Mouse (Mus musculus) retina, embryonic 14.5 days (tissue): ENCODE data around the gene Elf1.

Experiments used
- DNase-seq: peaks from one replicate; pipeline ENCODE4 v3.0.0-alpha.2; 2015; ENCODE audit warnings: low spot score

The Elf1 gene

GRCm38 (mm10) chr14:79573482-79574191 lies 92.6 kb downstream of the Elf1 start:
- DNase-seq = no peak

- no peak for DNase-seq
These were observed 93.4 kb downstream of the Elf1 start for GRCm38 (mm10) chr14:79574361-79574760.

GRCm38 (mm10) chr14:79583526-79584245 lies 102.7 kb downstream of the Elf1 start:
- DNase-seq = no peak

- DNase-seq = peak; percentile 2
These were observed 105.6 kb downstream of the Elf1 start for GRCm38 (mm10) chr14:79586499-79587138.

DNA sequence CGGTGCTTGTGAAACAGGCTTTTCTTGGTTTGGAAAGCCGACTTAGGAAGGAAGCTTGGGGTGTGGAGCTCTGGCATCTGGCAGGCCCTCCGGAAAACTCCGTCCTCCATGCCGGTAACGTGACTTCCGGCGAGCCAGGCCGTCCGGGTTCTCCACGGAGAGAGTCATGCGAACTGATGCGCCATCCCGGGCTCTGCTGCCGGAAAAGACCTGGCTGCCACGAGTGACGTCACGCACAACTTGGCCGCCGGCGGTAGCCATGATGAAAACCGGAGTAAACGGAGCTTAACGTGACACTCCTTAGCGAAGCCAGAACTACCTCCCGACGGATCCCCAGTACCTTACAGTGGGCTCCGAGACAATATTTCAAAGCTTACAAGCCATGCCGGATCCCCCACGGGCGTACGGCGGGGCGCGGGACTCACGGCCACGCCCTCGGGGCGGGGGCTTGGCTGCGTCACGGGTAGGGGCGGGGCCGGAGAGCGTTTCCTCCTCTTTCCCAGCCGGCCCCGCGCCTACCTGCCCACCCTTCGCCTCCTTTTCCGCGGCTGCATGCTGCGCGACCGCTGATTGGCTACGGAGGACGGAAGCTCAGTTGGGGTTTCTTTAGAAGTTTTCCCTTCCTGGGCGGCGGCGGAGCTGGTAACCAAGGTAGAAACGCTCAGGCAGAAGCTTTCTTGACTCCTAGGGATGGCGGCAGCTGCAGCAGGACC lies 106.3 kb downstream of the Elf1 start, which contains the start of gene Sugt1:
TSS of gene Sugt1 (plus strand) at position 553 of the 713 bp plus-strand sequence.
- peak; percentile 94 for DNase-seq

DNA sequence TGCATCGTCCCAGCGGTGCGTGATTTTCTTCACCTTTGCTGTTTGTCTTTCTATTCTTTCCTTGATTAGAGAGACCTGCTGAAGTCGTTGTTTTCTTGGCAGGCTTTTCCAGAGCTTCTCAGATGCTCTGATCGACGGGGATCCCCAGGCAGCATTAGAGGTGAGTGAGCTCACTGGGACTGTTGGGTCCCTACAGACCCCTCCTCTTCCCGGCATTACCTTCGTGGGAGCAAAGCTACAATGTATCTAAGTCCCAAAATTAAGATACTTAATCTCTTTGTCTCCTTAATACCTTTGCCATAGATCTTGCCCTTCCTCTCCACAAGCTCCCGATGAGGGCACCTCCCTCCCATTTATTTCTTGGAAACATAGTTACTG lies 106.8 kb downstream of the Elf1 start:
- DNase-seq = no peak

- DNase-seq = no peak
These were observed 107.5 kb downstream of the Elf1 start for GRCm38 (mm10) chr14:79588534-79588951.

- no peak for DNase-seq
These were observed 108.4 kb downstream of the Elf1 start for GRCm38 (mm10) chr14:79589401-79589800.

DNA sequence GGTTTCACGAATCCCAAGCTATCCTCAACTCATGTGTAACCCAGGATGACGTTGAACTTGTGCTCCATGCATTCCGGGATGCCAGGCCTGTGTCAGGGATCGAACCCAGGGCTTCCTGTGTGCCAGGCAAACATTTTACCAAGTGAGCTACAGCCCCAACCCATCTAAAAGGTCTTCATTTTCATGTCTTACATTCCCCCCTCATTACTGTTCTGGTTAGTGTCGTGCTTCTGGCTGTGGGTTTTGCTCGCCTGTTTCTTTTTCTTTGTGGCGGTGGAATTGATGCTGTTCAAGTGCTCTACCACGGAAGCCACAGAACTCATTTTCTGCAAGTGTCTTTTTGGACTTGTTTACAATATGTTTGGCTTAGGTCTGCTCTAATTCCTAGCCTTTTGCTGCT lies 109.9 kb downstream of the Elf1 start:
- no peak for DNase-seq

DNA sequence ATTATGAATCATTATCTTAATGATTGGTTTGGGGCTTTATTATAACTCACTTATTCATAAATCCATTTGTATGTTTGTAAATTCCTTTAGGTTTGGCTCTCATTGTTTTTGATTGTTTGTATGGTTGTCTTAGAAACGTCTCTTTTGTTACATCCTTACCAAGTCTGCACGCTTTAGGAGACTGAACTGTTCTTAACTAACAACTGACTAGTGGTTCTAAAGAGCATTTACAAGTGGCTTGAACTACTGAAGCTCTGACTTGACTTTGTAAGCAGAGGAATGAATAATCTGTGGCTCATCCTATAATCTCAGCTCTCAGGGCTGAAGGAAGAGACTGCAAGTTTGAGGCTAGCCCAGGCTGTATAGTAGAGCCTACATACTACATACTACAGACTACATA lies 110.6 kb downstream of the Elf1 start:
- DNase-seq = no peak

- DNase-seq = no peak
These were observed 113.1 kb downstream of the Elf1 start for GRCm38 (mm10) chr14:79594069-79594468.

DNA sequence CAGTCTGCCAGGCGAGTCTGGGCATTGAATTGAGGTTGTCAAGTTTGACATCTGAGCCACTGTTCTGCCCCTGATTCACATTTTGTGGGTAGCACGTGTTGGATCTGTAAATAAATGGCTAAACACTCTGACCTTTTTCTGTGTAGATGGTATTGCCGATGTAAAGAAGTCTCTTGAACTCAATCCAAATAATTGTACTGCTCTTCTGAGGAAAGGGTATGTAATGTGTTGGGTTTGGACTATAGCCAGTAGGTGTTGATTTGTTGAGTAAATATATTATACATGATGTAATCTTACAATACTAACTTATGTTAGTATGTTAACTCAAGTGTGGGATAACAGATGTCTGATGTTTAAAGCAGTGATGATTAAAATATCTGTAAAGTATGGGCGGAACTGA lies 115.6 kb downstream of the Elf1 start:
- DNase-seq = no peak

DNA sequence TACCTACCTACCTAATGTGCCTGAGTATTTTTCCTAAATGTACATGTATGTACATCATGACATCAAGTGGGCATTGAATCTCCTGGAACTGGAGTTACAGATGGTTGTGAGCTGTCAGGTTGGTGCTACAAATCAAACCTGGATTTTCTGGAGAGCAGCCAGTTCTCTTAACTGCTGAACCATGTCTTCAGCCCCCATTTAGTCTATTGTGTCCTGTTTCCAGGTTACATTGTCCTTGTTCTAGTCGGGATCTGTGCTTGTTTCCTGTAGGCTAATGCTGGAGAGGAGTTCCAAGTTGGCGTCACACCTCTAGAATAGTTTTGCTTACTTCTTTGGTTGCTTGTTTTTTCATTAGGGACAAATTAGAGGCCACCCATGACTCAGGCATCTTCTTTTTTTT lies 124.9 kb downstream of the Elf1 start:
- no peak for DNase-seq

GRCm38 (mm10) chr14:79606392-79606791 lies 125.4 kb downstream of the Elf1 start:
- DNase-seq = no peak

DNA sequence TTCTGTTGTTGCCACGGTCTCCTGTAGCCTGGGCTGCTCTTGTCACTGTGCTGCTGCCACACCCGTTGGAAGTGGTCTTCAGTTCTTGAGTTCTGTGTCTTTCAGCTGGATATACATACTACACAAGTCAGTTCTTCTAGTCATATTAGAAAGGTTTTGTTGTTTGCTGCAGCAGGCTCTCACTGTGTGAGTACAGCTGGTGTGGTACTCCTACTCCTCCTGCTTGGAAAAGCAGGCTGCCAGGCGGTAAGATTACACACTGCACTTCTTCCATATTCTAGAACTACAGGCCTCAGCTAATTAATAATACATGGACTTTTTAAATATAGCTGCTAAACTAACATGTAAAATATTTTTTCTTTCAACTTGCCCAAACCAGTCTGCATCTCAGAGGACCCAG lies 125.9 kb downstream of the Elf1 start:
- DNase-seq = no peak

DNA sequence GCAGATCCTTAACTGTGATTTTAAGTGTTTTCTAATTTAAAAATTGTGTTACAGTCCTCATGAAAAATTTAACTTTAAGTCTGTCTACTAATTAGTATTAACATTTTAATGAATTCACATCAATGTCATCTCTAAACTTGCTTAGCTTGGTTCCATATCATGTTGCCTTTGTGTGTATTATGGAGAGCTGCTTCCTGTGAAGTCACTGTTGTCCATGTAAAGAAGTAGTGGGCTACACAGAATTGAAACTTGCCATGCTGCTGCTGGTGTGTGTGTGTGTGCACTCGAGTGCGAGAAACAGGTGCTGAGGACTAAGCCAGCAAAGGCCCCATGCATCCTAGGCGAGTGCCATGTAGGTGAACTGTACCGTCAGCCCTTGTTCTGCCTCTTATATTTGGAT lies 126.4 kb downstream of the Elf1 start:
- no peak for DNase-seq

GRCm38 (mm10) chr14:79608286-79608685 lies 127.3 kb downstream of the Elf1 start:
- DNase-seq = no peak

DNA sequence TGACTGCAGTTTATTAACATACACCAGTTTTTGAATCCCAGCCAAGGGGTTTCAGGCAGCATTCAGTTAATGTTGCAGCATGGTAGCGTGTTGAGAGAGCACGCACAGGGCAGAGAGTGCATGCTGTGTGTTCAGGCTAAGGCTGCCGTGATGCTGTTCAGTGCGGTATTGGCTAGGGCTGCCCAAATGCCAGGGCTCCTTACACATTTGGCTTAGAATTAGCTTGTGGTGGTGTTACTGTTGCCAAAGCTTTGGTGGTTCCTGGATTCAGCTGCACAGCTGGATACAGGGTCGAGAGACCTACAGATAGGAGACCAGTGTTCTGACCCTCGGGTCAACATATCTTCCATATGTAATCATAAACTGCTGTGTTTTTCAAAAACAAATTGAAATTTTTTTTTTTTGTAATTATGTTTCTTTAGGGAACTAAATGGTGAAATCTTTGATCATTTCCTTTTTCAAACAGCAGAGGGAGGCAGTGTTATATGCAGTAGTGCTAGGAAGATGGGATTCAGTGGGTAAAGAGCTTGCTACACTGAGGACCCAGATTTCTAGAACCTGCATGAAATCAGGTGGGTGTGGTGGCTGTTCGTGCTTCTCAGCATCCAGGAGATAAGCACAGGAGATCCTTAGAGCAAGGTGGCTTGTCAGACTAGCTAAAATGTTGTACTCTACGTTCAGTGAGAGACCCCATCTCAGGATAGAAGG lies 136.3 kb downstream of the Elf1 start:
- DNase-seq = peak; percentile 60

- no peak for DNase-seq
These were observed 138.8 kb downstream of the Elf1 start for GRCm38 (mm10) chr14:79619802-79620201.

- DNase-seq = no peak
These were observed 140.1 kb downstream of the Elf1 start for GRCm38 (mm10) chr14:79621143-79621542.
